Mouse (Mus musculus): ENCODE results near the gene Ninj2.

DNA sequence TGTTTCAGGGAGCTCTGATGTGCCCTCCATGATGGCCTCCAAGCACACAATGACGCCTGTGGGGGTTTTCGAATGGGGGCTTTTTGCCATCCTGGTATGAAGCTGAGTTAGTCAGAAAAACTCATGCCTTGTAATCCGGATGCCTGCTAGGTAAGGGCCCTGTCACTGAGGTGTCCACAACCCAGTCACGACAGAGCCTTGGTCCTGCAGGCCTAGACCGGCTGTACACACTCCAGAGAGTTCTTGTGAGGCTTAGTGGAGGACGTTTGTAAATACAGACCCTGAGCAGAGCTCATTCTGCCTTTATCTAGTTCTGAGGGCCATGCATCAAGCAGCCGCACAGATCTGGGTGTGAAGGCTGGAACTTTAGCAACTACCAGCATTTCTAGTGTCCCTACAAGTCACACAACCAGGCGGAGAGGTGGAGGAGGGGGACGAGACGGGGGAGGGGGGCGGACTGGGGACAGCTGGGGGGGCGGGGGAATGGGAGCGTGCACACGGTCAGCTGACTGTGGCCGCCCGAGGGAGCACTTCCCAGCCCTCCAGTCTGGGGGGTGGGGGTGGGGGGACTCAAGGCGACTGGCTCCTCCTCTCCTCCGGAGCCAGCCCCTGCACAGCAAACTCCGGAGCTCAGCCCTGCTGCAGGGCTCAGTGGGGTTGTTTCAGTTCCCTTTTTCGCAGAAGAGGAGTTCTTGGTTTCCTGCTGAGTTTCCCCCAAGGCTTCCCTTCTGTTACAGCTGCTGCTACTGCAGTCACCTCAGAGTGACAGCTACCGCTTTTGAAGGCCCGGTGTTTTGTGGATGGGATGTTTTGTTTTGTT lies 19.0 kb downstream of the Ninj2 start:
- TF ChIP-seq GATA1 (IDR thresholded peaks at IDR 0.05; ENCODE audit: borderline replicate concordance, low read length) (no peak), FLI1 (IDR thresholded peaks at IDR 0.05; ENCODE audit: low read length) (no peak)

All from megakaryocyte, embryonic 14.5 days (primary cell).